Mouse (Mus musculus): Measurements from ENCODE around the gene Tmem117.

DNA sequence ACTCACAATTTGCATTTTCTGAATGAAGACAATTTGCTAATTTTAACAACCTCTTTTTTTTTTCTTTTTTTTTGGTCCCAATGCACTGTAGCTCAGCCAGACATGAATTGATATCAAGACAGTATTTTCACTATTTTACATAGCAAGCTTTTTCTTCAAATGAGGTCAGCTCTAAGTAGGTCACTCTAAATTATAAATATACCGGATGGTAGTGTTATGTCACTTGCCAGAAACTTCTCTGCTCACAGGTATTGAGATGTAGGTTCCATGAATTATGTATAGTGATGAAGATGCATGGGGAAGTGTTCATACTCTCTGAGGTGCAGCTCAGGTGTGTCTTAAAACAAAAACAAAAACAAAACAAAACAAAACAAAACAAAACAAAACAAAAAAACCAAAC, 264.2 kb downstream of the Tmem117 start:
- no peak for TF ChIP-seq POLR2A (IDR thresholded peaks at IDR 0.05; ENCODE audit: control insufficient read depth, extremely low read depth, insufficient read depth, low read length, poor library complexity)
- TF ChIP-seq CTCF (IDR thresholded peaks at IDR 0.05; ENCODE audit: borderline replicate concordance, control insufficient read depth, extremely low read depth, insufficient read depth, low read length, poor library complexity): no peak
